Mouse (Mus musculus) thymus, postnatal 14 days (tissue): ENCODE measurements around the gene Fcnb.

Source experiments
- DNase-seq: peaks from one replicate; pipeline ENCODE4 v3.0.0; 2021

Gene Fcnb

DNA sequence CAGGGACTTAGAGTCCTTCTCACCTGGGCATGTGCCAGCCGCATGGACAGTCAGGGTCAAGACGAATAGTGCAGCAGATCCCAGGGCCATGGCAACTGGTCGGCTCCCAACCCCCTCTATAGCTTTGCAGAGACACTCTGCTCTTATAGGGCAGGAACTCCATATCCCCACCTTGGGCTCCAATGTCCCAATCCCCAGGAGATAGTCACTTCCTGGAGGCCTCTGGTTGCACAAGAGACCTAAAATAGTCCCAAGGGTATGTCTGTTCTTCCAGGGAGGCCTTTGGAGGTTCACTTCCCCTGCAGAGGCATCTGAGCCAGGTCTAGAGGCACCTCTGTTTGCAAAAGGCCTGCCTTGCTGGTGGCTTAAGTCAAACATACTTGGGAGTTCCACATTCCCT lies at the start of gene Fcnb:
Gene Fcnb (minus strand): TSS at position 118 of the 400 bp plus-strand sequence.
- DNase-seq, result no peak

DNA sequence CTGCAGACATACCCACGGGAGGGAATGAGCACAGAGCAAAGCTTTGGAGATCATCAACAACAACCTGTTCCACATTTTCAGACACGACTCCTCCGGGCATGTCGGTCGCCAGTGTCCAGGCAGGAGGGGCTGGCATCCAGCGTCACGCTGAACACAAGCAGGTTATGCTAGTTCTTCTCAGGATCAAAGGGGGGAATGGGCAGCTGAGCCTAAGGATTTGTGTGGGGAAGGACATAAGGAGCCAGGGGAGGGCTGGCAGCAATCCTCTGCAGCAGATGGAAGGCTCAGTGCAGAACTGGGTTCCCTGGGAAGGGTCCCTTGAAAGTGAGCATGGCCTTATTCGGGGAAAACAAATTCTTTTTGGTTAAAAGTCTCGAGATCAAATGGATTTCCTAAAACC lies 49.1 kb upstream of the Fcnb start:
- DNase-seq, result no peak

DNA sequence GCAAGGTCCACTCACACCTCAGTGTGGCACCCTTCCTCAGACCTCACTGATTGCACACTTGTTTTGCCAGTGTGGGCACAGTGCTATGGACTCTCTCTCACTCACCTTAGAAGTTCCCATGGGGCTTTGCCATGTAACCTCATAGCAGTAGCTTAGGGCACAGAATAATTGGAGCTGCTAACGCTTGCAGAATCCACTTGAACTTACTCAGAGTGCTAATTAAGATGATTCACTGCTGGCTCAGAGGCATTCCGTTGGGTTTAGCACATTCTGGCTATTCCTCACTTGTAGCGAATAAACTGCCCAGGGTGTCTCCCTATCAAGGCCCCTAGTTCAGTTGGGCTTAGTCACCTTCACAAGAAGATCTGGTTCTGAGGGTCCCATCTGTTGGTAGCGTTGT lies 47.4 kb upstream of the Fcnb start:
- no peak for DNase-seq

DNA sequence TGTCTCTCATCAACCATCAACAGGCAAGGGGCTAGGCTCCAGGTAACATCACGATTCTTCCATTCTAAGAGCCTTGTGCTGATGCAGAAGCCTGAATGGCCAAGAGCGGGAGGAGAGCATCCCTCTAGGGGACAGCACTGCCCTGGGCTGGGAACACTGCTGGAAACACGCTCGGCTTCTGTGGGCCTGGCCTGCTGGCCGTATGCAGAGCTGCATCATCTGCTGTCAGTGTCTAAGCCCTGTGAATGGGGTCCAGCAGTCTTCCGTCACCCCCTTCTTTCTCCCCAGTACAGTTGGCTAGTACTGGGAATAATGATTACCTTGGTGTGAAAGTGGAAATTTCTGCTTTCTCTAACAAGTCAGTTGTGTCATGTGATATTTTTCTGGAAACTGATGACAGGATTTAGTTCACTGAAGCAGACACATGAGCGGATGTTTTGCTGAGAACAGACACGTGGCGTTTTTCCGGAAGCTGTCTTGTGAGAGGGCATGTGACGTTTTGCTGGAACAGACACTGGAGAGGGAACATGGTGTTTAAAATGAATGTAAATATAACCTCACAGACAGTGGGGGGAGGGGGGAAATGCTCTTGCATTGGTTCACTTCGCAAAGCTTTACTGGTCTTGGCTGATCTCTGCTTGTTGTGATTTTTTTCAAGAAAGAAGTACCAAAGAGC lies 42.2 kb upstream of the Fcnb start:
- no peak for DNase-seq

DNA sequence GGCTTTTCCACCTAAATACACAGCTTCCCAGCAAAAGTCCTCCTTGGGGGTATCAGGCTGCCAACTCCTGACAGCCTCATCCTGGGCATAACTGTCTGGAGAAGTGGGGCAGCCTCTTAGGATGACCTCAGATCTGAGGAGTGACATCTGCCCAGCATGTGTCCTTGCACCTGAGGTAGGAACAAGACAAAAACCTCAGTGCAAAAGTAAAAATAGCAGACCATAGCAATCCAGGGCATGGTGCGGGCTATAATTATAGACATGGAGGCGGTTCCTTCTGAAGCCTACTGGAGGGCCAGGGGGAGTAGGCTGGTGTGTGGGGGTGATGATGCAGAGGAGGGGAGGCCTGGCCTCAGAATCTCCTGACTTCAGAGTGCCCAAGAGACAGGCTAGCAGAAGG lies 39.2 kb upstream of the Fcnb start:
- DNase-seq, result no peak

DNA sequence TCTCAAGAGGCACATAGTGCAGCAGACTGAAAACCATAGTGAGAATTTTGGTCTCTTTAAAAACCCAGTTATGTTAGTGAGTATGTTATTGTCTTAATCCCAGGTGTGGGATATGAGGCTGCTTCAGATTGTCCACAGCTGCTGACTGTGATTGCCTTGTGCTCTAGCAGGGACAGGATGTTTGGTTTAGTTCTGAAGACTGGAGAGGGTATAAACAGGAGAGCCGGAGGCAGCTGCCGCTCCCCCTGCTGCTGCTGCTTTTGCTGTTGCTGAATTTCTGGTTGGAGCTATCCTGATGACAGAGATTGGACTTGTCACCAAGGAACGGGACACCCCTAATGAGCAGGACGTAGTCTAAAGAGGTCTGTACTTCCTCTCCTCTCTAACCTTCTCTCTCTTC lies 36.6 kb upstream of the Fcnb start:
- no peak for DNase-seq

DNA sequence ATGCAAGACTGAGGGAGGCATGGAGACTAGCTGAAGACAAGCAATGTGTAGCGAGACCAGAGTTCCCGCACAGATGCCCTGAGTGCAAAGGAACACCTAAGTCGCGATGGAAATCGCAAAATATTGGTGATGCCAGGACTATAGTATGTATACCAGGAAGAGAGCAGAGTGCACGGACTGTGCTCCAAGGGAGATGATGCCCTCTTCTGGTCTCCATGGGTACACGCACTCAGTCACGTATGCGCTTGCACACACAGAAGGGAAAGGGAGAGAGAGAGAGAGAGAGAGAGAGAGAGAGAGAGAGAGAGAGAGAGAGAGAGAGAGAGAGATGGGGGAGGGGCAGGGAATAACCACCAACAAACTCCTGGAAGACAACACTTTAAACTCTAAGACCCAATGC lies 35.7 kb upstream of the Fcnb start:
- no peak for DNase-seq

DNA sequence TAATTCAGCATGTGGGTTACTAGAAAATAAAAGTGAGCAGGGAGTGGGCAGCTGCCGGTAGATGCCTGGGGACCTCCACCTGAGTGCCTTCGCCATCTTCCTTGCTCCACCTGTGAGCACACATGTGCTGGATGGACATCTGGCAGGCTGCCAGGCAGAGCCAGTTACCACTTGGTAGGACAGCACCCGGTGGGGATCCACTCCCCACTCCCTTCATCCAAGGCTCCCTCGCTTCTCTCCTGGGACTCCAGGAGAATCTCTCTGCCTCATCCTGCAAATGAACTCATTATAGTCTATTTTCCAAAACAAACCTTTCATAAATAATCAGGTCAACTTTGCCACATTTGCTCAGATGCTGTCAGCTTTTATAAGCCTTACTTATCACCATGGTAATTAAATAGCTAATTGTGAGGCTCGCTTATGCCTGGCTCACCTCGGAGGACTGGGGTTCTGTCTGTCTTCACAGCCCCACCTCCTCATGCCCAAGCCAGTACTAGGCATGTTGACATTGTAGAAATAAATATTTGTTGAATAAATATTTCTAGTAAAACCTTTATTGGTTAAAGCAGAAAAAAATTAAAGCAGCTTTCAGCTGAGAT lies 33.9 kb upstream of the Fcnb start:
- DNase-seq, result no peak

DNA sequence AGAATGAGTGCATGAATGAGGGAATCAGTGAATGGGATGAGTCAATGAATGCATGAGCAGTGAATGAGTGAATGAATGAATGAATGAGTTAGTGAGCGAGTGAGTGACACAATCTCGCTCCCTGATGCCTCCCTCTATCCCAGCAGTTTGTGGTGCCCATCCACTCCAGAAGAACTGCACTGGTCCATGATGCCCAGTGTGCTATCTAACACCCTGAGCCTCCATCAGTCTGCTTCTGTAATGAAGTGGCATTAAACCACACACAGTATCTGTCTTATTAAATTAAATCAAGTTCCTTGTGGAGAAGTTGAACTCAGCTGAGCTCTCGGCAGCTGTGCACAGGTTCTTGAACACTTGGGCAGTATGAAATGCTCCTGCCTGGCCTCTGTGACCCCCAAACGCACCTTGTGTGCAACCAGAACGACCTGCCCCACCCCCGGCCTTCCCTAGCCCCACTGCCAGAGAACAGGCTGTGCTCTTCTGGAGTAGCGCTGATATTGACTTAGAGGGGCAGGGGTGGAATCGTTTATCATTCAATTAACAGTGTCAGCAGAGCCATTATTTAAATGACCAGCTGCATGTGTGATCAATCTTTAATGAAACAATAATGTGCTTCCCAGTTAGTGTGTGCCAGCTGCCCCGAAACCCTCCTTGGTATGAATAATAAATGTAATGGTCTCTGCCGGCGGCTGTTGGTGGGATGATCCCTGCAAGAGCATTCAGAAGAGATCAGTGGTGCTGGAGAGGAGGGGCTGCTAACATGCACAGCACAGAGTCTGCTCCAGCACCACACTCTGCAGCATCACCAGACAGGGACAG lies 33.0 kb upstream of the Fcnb start:
- DNase-seq, result no peak

DNA sequence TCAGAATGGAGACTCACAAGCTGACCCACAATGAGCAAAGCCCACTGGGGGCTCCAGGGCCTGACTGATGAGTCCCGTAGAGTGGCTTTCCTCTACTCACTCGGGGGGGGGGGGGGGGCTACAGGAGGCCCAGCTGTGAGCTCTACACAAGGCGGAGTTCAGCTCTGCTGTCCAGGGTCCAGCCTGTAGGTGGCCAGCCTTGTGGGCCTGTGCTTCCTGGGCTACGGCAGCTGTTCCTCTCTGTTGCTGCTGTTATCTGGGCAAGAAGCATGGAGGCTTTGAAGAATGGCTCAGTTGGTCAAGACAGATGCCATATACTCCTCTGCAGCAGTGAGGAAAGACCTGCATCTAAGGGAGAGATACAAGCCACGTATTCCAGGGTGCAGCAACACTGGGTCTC lies 24.1 kb upstream of the Fcnb start:
- no peak for DNase-seq

DNA sequence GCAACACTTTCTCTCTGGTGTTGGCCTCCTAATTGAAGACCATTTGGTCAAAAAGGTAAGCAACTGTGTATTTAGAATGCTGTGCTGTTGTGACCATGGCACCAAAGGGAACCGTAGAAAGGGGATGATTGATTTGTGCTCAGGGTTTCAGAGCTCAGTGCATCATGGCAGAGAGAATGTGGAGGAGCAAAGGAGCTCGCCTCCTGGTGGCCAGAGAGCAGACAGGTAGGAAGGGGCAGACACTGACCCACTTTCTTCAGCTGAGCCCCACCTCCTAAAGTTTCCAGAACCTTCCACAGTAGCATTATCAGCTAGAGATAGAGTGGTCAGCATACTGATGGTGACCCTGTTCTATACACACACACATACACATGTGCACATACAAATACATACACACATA lies 21.3 kb upstream of the Fcnb start:
- DNase-seq, result no peak

DNA sequence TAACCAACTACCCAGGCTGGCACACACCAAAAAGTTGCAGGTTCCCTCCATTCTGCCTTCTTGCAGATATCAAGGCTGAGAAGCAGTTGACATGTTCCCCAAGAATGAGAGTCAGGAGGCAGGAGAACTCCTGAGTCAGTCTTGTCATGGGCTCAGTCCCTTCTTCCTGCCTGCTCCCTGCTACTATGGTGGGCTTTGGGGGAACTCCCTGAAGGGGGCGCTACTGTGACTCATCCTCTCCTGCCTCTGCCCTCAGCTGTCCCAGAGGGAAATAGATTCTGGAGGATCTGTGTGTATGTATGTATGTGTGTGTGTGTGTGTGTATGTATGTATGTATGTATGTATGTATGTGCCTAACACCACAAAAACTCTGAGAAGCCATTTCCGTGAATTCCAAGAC lies 19.0 kb upstream of the Fcnb start:
- no peak for DNase-seq

DNA sequence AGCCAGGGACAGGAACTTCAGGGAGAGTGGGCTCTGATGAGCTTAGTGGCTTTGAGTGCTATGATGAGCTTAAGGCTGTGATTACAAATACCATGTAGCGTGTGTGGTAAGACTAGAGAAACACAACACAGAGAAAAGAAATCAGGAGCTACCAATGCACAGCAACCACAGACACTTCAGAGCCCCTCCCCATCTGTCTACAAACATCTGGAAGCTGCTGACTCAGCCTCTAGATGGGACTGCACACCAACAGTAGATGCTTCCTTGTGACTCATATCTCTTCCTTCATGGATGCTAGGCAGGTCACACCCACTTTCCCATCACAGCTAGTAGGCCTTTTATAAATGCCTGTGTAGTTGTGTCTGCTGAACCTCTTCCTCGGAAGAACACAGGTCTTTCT lies 17.2 kb upstream of the Fcnb start:
- no peak for DNase-seq

DNA sequence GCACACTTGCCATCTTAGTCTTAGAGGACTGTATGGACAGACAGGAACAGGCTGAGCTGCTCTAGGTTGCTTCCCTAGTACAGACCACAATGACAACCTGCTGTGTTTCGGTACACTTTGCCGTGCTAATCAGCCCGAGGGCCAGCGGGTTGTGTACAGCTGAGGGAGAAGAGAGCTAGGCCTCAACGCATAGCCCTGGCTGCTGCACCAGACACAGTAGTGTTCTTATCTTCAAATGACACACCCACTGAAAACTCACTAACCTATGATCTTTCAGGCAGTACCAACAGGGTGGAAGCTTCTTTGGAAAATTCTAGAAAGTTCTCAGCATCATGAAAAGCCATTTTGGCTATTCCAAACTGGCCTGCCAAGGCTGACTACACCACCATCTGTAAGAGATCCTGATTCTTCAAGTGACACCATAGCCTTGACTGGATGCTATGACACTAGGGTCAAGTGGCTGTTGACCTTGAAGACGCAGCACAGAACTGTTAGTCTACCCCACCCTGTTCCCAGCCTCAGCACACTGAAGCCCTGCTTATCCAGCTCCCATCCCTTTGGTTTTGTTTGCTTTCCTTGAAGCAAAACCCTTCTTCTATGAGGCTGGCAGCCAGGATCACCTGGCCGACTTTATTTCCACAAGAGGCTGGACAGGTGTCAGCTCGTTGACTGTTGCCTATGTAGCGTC lies 16.3 kb upstream of the Fcnb start:
- DNase-seq, result no peak

DNA sequence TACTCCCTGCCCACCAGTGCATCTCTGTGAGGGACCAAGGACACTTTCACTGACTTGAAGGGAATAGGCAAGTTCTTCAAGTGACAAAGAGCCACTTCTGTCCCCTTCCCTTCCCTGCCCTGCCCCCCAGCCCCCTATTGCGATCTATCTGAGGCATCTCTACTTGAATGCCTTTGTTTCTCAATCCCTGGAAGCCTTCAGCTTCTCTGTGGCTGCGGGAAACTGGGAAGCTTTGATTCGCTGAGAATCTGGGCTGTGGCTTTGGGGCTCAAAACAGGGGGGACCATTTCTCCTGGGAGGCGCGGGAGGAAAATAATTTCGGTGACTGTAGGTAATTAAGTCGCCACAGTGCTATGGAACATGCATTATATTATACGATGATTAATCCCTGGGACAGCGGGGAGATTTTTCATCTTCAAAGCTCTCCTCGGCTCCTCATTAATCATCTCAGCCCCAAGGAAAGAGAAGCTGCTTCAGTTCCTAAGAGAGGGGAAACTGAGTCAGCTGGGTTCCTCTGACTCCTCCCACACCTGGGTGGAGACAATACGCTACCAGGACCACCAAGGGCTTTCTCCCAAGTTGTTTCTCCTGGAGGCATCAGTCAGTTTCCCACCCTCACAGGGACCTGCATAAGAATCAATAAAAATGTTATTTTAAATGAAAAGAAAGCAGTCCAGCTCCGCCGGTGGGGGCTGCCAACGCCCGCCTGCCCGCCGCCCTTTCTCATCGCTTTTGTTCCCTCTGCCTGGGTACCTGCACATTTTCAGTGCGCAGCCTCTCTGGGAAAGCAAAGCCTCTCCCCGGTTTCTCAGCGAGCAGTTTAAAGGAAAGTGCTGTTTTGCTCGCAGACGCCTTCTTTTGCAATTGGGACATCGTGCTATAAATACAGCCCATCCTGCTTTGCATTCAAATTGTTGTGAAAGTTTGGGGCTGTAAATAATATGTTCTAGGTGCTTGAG lies 14.1 kb upstream of the Fcnb start:
- no peak for DNase-seq

DNA sequence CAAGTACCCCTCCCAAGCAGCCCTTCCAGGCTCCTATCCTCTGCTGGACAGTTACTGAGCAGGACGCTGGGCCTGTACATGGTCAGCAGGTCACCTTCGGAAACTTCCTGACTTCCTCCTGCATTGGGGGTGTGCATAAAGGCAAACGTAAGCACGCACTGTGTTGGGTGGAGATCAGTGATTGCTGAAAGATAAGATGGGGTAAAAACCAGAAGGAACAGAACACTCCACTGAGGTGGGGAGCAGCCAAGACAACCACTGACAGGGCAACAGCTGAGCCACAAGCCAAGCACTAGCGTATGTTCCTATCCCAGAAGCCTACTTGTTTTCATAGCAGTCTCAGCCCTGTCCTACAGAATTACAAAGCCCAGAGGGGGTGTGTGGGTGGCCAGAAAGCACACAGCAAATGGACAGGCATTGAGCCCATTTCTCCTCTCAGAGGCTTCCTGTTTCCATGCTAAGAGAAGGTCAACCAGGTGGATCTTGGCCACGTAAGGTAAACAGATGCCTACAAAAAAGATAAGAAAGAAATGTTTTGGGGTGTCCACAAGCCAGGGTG lies 12.1 kb upstream of the Fcnb start:
- DNase-seq, result no peak

DNA sequence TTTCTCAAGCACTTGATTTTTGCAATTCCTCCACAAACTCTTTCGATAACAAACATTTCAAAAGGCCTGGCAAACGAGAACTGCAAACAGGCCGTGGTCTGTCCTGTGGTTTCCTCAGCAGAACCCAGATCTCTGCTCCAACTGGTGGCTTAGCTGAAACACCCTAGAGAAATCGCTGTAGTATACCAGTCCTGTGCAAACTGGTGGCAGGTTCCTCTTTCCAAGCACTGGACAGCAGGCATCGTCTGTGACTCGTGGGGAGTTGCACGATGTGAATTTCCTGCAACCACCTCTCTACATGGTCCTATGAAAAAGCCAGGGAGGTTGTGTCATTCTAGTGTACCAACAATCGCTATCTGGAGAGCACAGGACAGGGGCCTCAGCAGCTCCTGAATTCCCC lies 7.4 kb upstream of the Fcnb start:
- DNase-seq, result no peak

DNA sequence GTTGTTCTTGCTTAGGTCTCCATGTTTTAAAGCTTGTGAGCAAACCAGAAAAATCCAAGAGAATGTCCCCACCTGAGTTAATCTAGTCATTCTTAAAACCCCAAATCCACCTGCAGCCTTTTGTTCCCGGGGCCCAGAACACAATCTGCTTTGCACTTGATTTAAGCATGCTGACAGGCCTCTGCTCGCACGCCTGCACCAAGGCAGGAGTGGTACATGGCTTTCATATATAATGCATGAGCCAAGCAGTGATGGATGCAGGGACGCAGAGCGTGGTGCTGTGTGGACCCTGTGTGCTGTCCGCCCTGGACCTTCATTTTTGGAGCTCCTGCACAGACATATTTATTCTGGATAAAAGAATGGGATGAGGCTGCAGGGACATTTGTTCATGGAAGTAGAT lies 6.4 kb upstream of the Fcnb start:
- no peak for DNase-seq

DNA sequence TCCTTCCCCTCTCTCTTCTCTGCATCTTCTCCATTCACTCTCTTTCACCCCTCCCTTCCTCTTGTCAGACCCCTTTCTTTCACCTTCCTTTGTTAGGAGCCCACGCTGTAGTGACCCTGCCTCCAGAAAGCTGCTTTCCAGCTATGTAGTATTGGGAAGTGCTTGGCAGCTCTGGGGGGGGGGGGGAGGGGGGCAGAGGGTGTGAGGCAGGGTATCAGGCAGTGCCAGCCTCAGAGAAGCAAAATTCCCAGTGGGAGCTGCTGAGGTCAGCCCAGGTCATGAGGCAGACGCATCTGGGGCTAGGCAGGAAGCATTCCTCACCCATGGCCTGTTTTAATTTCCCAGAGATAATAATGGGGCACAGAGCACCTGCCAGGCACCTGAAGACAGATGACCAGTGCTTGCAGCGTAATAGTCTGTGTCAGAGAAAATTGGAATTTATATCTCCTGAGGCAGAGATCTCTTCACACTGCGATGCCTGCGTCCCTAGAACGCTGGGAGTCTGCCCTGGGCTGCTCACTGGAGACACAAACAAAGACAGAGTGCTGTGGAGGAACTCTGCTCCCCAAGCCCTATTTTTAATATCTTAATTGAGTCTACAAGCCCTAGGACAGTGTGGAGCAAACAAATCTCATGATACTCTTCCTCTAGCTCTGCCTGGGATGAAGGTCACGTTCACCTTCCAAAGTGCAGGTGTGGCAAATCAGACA lies 5.8 kb upstream of the Fcnb start:
- no peak for DNase-seq

DNA sequence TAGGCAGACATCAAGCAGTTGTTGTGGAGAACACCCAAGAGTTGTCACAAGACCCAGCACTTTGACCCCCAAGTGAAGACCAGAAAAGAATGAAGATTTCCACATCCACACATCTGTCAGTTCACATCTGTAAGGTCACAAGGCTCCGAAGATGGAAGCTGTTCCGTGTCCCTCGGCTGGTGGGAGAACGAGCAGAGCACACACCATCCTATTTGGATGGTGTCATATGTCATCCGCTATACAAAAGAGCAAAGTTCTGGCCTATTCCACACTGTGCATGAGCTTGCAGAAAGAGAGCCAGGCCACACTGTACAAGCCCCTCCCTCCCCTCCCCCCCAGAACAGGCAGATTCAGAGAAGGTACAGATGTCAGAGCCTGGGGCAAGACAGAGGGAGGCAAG lies 4.4 kb upstream of the Fcnb start:
- no peak for DNase-seq

DNA sequence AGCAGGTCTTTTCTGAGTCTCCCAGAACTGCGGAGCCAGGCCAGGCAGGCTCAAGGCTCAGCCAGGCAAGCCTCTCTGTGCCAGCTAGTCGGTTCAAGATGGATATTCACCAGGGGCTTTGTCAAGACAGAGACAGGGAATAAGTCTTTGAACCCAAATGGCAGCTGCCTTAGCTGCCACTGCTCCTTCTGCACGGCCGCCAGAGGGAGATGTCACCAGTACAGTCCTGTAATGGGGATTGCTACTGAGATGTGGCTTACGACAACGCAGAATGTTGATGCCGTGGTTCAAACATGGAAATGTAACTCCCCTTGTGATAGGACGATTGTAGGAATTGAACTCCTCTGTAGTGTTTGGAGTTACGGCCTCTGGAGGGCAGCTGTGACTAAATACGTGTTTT lies 1.4 kb upstream of the Fcnb start:
- DNase-seq, result no peak
